Mouse (Mus musculus) small intestine, adult 2 months (tissue): ENCODE data around the gene Lyz1.

Source experiments
- CTCF ChIP-seq: fragments of 200-500 bp; IDR thresholded peaks from 2 replicates; pipeline ENCODE4 v1.5.1; 2012; ENCODE audit warnings: low read depth, mild to moderate bottlenecking, control low read depth, inconsistent platforms, low read length, moderate library complexity, mixed read lengths; ENCODE audit not compliant: insufficient replicate concordance, insufficient read length; ENCODE audit errors: extremely low read depth
- POLR2A ChIP-seq: fragments of 200-500 bp; IDR thresholded peaks from 2 replicates; pipeline ENCODE4 v1.6.1; 2012; ENCODE audit warnings: low read depth, mild to moderate bottlenecking, control low read depth, inconsistent platforms, low read length, moderate library complexity

- TF ChIP-seq CTCF: no peak
- no peak for TF ChIP-seq POLR2A
These were observed 11.2 kb downstream of the Lyz1 start for GRCm38 (mm10) chr10:117281381-117281920.
